Mouse (Mus musculus): ENCODE results near the gene Usp35.
A peak's percentile ranks its signal among the peaks of the same experiment; 100 is the strongest.

Gene Usp35

DNA sequence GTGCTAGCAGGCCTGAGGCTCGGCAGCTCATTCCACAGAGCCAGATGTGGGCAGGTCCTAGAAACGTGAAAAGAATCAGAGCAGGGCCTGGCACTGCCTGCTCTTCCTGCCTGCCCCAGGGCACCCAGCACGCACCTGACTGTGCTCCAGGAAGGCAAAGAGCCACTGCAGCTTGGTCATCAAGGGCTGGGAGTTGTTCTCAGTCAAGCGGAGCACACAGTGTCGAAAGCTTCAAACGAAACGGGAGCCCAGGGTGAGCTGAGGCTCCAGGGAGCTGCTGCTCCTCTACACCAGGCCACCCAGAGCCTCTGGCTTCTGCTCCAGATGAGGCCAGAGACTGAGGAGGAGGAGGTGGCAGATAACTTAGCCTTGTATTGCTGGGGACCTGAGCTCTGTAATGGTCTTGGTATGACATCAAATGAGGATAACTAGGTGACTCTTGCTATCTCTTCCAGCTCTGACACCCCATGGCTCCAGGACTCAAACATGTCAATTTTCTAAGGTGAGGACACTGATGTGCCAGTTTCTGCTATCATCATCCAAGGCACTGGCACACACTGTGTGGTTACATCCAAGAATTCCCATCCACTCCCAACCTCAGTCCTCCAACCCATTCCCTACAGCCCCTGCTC lies 18.3 kb downstream of the Usp35 start:
- no peak for DNase-seq (ENCODE audit: low spot score in 2 of 2)

- no peak for DNase-seq (ENCODE audit: low spot score in 2 of 2)
These were observed 19.0 kb downstream of the Usp35 start for GRCm38 (mm10) chr7:97312856-97313255.

DNA sequence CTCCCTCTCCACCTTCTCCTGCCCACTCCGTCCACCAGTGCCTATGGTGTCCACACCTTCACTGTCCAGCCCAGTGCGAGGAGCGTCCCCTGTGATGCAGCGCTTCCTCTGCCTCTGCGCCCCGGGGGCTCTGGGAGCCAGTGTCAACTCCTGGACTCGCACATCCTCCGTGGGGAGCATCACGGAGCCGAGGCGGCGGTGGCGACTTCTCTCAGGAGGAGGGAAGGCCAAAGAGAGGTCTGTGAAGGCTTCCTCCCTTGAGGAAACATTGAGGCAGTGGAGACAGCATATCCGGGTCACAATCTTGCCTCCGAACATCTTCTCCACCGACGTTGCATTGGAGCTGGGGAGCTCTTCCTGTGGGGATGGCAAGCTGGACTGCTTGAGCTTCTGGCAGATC lies 19.6 kb downstream of the Usp35 start:
- no peak for DNase-seq (ENCODE audit: low spot score in 2 of 2)

GRCm38 (mm10) chr7:97311620-97312019 lies 20.2 kb downstream of the Usp35 start:
- no peak for DNase-seq (ENCODE audit: low spot score in 2 of 2)

GRCm38 (mm10) chr7:97310341-97310635 lies 21.5 kb downstream of the Usp35 start:
- DNase-seq (ENCODE audit: low spot score in 2 of 2) = peak in 1 of 2 experiments; percentile 7

DNA sequence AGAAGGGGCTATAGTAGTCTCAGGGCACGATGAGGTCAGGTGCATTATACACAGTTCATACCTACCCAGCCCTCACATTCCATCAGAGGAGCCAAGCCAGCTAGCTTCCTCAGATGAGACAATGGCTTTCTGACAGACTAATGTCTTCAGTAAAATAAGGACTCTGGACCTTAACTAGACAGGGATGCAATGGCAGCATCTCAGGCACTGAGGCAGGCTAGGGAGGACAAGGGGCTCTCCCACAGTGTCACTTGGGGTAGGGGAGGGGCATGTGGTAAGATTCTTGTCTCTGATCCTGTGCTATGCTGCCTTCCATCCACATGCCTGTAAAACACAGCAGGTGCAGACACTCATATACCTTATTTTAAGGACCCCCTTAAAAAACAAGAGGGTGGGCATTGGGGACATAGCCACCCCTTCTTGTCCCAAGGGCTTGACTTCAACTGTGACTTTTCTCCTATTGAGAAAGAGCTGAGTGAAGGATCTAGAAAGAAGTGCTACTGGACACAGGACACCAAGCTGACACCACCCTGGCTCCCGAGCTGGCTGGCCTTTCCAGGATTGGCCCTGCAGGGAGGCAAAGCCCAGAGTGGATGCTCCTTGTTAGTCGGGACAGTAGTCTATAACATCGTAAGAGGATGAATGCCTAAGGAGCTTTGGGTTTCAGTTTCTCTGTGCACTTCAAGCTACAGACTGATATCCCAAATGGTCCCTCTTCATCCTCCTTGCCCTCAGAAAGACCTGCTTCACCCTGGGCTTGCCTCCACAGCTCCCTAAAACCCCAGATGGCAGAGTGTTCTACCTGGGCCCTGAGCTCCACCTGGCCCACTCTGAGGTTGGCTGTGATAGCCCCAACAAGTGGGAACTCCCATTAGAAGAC lies 22.1 kb downstream of the Usp35 start:
- DNase-seq (ENCODE audit: low spot score in 2 of 2) = peak; percentile 11 to 54

GRCm38 (mm10) chr7:97307546-97307945 lies 24.3 kb downstream of the Usp35 start:
- peak; percentile 7 to 47 for DNase-seq (ENCODE audit: low spot score in 2 of 2)

DNA sequence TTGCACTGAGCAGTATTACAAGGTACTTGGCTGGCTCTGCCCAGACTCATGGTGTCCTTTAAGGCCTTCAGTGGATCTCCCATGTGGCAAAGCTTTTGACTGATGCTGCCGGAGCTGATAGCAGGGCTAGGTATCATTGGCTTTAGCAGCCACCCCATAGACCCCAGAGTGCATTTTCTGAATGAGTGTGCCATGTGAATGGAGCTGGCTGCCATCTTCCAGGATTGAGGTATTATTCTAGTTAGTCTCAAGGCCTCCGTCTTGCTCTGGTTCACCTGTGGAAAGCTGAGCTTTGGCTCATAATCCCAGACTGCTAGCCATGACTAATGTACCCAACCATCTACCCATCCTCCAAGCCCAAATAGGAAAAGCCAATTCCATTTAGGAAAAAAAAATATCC lies 25.0 kb downstream of the Usp35 start:
- no peak for DNase-seq (ENCODE audit: low spot score in 2 of 2)

- DNase-seq (ENCODE audit: low spot score in 2 of 2) = peak in 1 of 2 experiments; percentile 44
These were observed 26.6 kb downstream of the Usp35 start for GRCm38 (mm10) chr7:97305206-97305605.

- DNase-seq (ENCODE audit: low spot score in 2 of 2) = peak; percentile 6 to 39
These were observed 27.3 kb downstream of the Usp35 start for GRCm38 (mm10) chr7:97304471-97304870.

GRCm38 (mm10) chr7:97303614-97304013 lies 28.2 kb downstream of the Usp35 start:
- peak; percentile 9 to 51 for DNase-seq (ENCODE audit: low spot score in 2 of 2)

DNA sequence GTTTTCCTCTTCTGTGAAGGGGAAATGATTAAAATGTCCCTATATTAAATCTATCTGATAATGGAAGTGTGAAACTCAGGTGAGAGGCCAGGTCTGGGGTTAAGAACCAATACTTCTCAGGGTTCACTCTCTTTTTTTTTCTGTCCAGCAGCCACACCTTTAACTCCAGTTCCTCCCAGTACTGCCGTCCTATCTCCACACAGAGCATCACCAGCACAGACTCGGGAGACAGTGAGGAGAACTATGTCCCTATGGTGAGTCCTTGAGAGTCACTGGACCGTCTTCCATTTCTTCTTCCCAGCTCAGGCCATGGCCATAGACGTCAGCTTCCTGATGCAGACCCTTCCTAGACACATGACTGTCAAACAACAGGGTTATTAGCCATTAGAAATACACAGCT lies 28.9 kb downstream of the Usp35 start:
- peak; percentile 9 to 32 for DNase-seq (ENCODE audit: low spot score in 2 of 2)

GRCm38 (mm10) chr7:97302261-97302660 lies 29.6 kb downstream of the Usp35 start:
- DNase-seq (ENCODE audit: low spot score in 2 of 2) = no peak

DNA sequence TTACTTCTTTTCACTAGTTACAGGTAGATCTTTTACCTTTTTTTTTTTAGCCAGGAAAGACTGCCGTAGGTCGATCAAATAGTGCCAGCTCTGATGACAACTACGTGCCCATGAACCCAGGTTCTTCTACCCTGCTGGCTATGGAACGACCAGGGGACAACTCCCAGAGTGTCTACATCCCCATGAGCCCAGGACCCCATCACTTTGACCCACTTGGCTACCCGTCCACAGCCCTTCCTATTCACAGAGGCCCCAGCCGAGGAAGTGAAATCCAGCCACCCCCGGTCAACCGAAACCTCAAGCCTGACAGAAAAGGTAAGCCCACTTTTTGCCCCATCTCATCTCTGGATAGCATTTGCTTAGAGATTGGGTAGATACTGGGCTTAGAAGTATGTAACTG lies 30.5 kb downstream of the Usp35 start:
- peak; percentile 10 to 55 for DNase-seq (ENCODE audit: low spot score in 2 of 2)

DNA sequence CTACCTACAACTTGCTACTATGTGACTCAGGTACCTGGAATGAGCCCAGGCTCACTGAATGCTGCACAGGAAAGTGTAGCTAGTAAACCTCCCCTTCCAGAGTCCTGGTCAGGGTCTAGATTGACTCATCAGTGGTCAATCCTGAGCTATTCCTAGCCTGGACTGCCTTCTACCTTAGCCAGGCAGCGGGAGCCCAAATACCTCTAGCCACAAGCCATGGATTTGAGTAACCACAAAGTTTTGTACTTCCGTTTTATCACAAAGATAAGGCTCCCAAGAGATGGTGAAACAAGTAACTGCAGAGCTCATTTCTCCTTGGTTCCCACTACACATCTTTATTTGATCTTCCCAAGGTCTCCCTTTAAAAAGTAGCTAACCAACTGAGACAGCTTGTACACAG lies 30.9 kb downstream of the Usp35 start:
- DNase-seq (ENCODE audit: low spot score in 2 of 2) = no peak

GRCm38 (mm10) chr7:97298943-97299342 lies 32.9 kb downstream of the Usp35 start:
- DNase-seq (ENCODE audit: low spot score in 2 of 2) = peak in 1 of 2 experiments; percentile 53

DNA sequence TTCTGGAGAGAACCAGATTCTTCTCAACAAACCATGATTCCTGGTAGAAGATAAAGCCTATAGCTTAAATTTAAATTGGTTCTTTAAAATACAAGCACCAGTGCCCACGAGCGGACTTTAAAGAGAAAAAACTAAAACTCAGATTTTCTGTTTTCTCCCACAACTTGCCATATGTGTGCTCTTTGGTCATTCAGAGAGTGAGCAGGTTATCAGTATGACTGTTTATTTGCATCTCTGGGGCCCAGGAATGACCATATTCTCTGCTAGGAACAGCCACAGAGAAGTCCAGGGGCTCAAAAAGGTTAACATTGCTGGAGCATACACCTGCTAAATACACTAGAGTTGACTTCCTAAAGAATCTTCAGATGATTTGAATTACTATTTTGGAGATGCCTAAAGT lies 33.5 kb downstream of the Usp35 start:
- DNase-seq (ENCODE audit: low spot score in 2 of 2) = no peak

DNA sequence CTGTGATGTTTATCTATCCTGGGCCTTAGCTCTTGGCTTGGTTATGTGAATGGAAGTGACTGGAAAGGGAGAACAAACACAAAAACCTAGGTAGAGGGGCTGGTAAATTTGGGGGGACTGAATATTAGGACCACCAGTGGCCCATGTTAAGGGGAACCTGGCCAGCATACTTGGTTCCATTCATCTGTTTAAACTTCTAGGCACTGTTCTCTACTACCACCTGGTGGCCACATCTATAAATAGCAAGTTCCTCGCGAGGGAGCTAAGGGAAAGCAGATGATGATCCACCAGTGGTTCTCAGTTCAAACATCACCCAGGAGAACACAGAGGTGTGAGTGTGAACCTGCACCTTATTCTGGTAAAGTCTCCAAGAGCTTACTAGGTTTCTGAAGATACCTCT lies 34.4 kb downstream of the Usp35 start:
- peak; percentile 45 to 76 for DNase-seq (ENCODE audit: low spot score in 2 of 2)

- no peak for DNase-seq (ENCODE audit: low spot score in 2 of 2)
These were observed 34.8 kb downstream of the Usp35 start for GRCm38 (mm10) chr7:97296986-97297385.

DNA sequence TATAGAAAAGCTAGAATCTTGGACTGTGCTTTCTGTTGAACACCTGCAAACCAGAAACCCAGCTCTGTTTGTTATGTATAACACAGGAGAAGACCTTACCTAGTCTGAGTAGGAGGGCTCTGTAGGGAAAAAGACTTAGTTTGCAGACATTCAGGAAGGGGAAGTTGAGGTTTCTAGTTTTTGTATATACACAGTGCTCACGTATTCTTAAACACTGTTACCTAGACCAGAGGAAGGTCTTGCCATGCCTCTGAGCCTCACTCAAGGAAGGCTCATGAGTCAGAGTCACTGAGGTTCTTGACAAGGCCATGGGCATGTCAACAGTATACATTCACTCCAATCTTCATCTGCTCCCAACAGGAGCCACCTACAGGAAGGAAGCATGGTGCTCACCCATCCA lies 60.8 kb downstream of the Usp35 start:
- DNase-seq (ENCODE audit: low spot score in 2 of 2) = no peak

DNA sequence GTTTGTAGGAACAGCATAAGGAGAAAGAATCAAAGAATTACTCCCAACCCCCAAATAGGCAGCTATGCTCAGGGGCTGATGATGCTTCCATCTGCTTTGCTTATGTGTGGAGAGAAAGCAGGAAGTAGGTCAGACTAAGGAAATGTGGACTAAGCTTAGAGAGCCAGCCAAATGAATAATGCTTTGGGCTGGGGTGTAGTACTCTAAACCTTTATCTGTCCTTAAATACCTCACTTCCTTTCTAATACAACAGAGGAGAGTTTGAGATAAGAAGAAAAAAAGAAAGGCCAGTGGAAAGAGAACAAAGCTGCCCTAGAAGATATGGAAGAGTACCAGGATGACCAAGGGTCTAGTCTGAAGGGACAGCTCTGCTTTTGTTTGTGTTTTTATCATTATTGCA lies 61.5 kb downstream of the Usp35 start:
- DNase-seq (ENCODE audit: low spot score in 2 of 2) = no peak

DNA sequence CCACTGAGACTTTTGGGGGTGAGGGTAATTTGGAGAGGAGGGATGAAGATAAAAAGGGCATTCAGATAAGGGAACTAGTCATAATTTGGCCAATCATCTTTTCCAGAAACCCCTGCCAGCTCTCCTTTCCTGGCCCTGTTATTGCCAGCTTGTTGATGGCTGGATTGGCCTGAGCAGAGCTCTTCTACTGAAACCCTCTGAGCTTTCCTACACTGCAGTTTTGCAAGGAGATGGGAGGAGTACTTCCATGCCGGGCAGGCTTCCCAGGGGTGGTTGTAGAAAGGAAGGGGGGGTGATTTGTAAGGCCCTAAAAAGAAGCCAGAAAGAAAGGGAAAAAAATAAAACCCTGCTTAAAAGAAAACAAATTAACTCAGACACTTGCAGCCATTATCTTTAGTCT lies 69.3 kb downstream of the Usp35 start:
- no peak for DNase-seq (ENCODE audit: low spot score in 2 of 2)
